Mouse (Mus musculus): ENCODE measurements at regions not wholly inside any gene's neighbourhood (a gene's known extent, or its start where the extent isn't known, plus 50 kb on each side); places are given as distances from the start of the nearest gene placed in this dataset.

DNA sequence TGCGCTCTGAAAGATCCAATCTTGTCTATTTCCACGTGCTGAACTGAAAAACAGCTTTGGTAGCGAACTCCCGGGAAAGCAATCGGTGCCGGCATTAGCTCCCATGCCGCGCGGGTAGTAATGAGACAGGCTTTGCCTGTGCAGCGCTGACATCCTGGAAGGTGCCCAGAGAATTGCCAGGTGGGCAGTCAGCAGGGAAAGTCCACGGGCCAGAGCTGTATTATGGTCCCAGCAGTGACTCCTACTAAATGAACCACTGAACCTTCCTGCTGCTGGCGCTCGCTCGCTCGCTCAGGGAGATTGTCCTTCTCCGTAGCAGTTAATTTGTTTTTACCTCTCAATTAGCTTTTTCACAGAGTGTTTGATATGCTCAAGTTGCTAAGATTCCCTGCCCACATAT, 180.3 kb upstream of the Dnajc24 start:
- TF ChIP-seq POLR2A (IDR thresholded peaks at IDR 0.05; ENCODE audit: control insufficient read depth, low read depth, low read length) (no peak), CTCF (IDR thresholded peaks at IDR 0.05; ENCODE audit: control insufficient read depth, insufficient read depth, insufficient replicate concordance, low read depth, low read length) (no peak)
